Mouse (Mus musculus): ENCODE measurements around the gene Mnx1.

GRCm38 (mm10) chr5:29462943-29463686, 15.2 kb downstream of the Mnx1 start:
- TF ChIP-seq CTCF (IDR thresholded peaks at IDR 0.05; ENCODE audit: control insufficient read depth, insufficient read depth, insufficient replicate concordance, low read depth, low read length) (no peak), POLR2A (IDR thresholded peaks at IDR 0.05; ENCODE audit: control insufficient read depth, low read depth, low read length) (no peak)

Measured in testis, adult 2 months (tissue).